ENCODE assay signal across 8 mouse cellular contexts in genomic region chr13:54302351-54303070, GRCm38 (mm10).
DNase-seq lines count a peak whose midpoint lies in the region; ATAC-seq and TF ChIP-seq lines count a peak whose summit lies in the region.

No protein-coding gene starts in this region.

- H3K9me3 ChIP-seq in heart, embryonic 12.5 days (replicated peaks) = no peaks in the 10 kb centered on the region
- H3K9me3 ChIP-seq in kidney, embryonic 16.5 days (ENCODE audit: low read length) = no peaks in the 10 kb centered on the region
- no peaks in the 10 kb centered on the region for H3K9me3 ChIP-seq in lung, embryonic 16.5 days (ENCODE audit: control insufficient read depth, low read length)

- H3K4me3 ChIP-seq in C2C12 (ENCODE audit: insufficient read depth, poor library complexity, severe bottlenecking) = peak overlapping the region; percentile 54
- peak overlapping the region; percentile 69 for H3K4me3 ChIP-seq in cortical plate, adult 2 months (ENCODE audit: insufficient read depth, low read length)
- peak overlapping the region; percentile 69 for H3K4me3 ChIP-seq in heart, embryonic 12.5 days
- H3K4me3 ChIP-seq in kidney, embryonic 16.5 days (ENCODE audit: low read length) = peak overlapping the region; percentile 79
- H3K4me3 ChIP-seq in lung, embryonic 16.5 days (ENCODE audit: low read length) = peak overlapping the region; percentile 83

- H3K4me2 ChIP-seq in heart, embryonic 12.5 days = peak overlapping the region; percentile 96
- H3K4me2 ChIP-seq in kidney, embryonic 16.5 days (replicated peaks; ENCODE audit: low read depth, low read length) = peak overlapping the region; percentile 96
- H3K4me2 ChIP-seq in lung, embryonic 16.5 days (ENCODE audit: low read depth, low read length) = peak overlapping the region; percentile 93

- no peak for TF ChIP-seq CTCF in C2C12 (IDR thresholded peaks at IDR 0.05; ENCODE audit: control insufficient read depth, insufficient read depth, insufficient read length)
- no peak for TF ChIP-seq CTCF in Patski (IDR thresholded peaks at IDR 0.05)
- no peak for TF ChIP-seq CTCF in cortical plate, adult 2 months (IDR thresholded peaks at IDR 0.05; ENCODE audit: extremely low read depth, insufficient read depth, low read length)

- no peak for DNase-seq in Patski (ENCODE audit: low read depth, low spot score)
- peak; percentile 66 for DNase-seq in retina, embryonic 14.5 days (ENCODE audit: low spot score)

- in situ Hi-C loops in Patski (cut with MboI; ENCODE audit: low pct_unique_long_range_greater_than_20kb) = loop anchor here (5.0 kb wide), 1 partner anchor 50 kb away; no protein-coding TSS in a partner anchor

- H3K36me3 ChIP-seq in C2C12 (ENCODE audit: control insufficient read depth, insufficient read depth) = no peaks in the 10 kb centered on the region
- H3K36me3 ChIP-seq in heart, embryonic 12.5 days = no peaks in the 10 kb centered on the region
- H3K36me3 ChIP-seq in kidney, embryonic 16.5 days (ENCODE audit: insufficient read depth, low read length) = no peaks in the 10 kb centered on the region
- H3K36me3 ChIP-seq in lung, embryonic 16.5 days (ENCODE audit: control insufficient read depth, insufficient read depth, low read length) = no peaks in the 10 kb centered on the region

- peak overlapping the region; percentile 91 for H3K9ac ChIP-seq in heart, embryonic 12.5 days
- peak overlapping the region; percentile 95 for H3K9ac ChIP-seq in kidney, embryonic 16.5 days (replicated peaks; ENCODE audit: low read length)
- H3K9ac ChIP-seq in lung, embryonic 16.5 days (ENCODE audit: low read length) = peak overlapping the region; percentile 95

- ATAC-seq in Patski = peak; percentile 46
- peak; percentile 68 for ATAC-seq in heart, embryonic 12.5 days (ENCODE audit: insufficient number of reproducible peaks, low FRiP score)
- ATAC-seq in kidney, embryonic 16.5 days (ENCODE audit: low FRiP score, low TSS enrichment) = peak; percentile 69
- ATAC-seq in lung, embryonic 16.5 days (ENCODE audit: low read depth) = peak; percentile 66
- no peak for ATAC-seq in monocyte, adult 5-6 weeks (replicated peaks; ENCODE audit: insufficient number of reproducible peaks, low FRiP score, low TSS enrichment, poor library complexity, severe bottlenecking)

- H3ac ChIP-seq in C2C12 (ENCODE audit: control insufficient read depth, insufficient read length, low read depth) = peak overlapping the region; percentile 94

- no peaks in the 10 kb centered on the region for H3K79me3 ChIP-seq in C2C12 (ENCODE audit: low read depth)

- peak overlapping the region; percentile 99 for H3K27ac ChIP-seq in cortical plate, adult 2 months (ENCODE audit: insufficient read depth, low read length)
- peak overlapping the region; percentile 94 for H3K27ac ChIP-seq in heart, embryonic 12.5 days (ENCODE audit: poor library complexity, severe bottlenecking)
- peak overlapping the region; percentile 99 for H3K27ac ChIP-seq in kidney, embryonic 16.5 days (ENCODE audit: low read length)
- H3K27ac ChIP-seq in lung, embryonic 16.5 days (ENCODE audit: low read length) = peak overlapping the region; percentile 99

- H3K27me3 ChIP-seq in C2C12 (ENCODE audit: control insufficient read depth, insufficient read depth, insufficient read length) = no peaks in the 10 kb centered on the region
- H3K27me3 ChIP-seq in Patski = peaks cover 4% of the 10 kb centered on the region
- H3K27me3 ChIP-seq in heart, embryonic 12.5 days (replicated peaks) = no peaks in the 10 kb centered on the region
- no peaks in the 10 kb centered on the region for H3K27me3 ChIP-seq in kidney, embryonic 16.5 days (ENCODE audit: insufficient read depth, low read length)
- no peaks in the 10 kb centered on the region for H3K27me3 ChIP-seq in lung, embryonic 16.5 days (ENCODE audit: control insufficient read depth, insufficient read depth, low read depth, low read length)

- peak; percentile 19; the same call in 1 of the 2 replicates for TF ChIP-seq POLR2A in cortical plate, adult 2 months (IDR thresholded peaks at IDR 0.05; ENCODE audit: extremely low read depth, insufficient read depth, low read length)

- WGBS in heart, embryonic 12.5 days = under 1% methylated on average over 33 of the region's 58 CpGs
- under 1% methylated on average over 57 of the region's 58 CpGs for WGBS in kidney, embryonic 16.5 days
- under 1% methylated on average over 41 of the region's 58 CpGs for WGBS in lung, embryonic 16.5 days

- H3K4me1 ChIP-seq in cortical plate, adult 2 months (ENCODE audit: control insufficient read depth, insufficient read depth, low read length) = peaks cover 3% of the 10 kb centered on the region; the same call in 1 of the 2 replicates
- H3K4me1 ChIP-seq in heart, embryonic 12.5 days (replicated peaks) = peaks cover 28% of the 10 kb centered on the region
- H3K4me1 ChIP-seq in kidney, embryonic 16.5 days (ENCODE audit: insufficient read depth, low read length) = peaks cover 17% of the 10 kb centered on the region
- peaks cover 19% of the 10 kb centered on the region for H3K4me1 ChIP-seq in lung, embryonic 16.5 days (replicated peaks; ENCODE audit: control insufficient read depth, insufficient read depth, low read length)

- POLR2A ChIA-PET in Patski (lab: Charles Lee) = interaction anchor here (1.1 to 1.5 kb wide), 6 partner anchors 8 to 69 kb away, joined by 3 to 5 read pairs (median 4); partner anchors contain the start of gene Cplx2

- H3K79me2 ChIP-seq in C2C12 (ENCODE audit: control insufficient read depth, insufficient read depth) = peaks cover 10% of the 10 kb centered on the region

- CTCF ChIA-PET in Patski (lab: Charles Lee) = interaction anchor here (1.1 to 1.7 kb wide), 2 partner anchors 38 to 55 kb away, joined by 3 to 7 read pairs; no protein-coding TSS in a partner anchor

TF ChIP-seq in C2C12, 6 proteins besides CTCF, POLR2A, EP300 and RAD21:
- TF ChIP-seq FOSL1 (IDR thresholded peaks at IDR 0.05; ENCODE audit: insufficient read depth, low read length, poor library complexity, severe bottlenecking) (no peak), MYOG (IDR thresholded peaks at IDR 0.05; ENCODE audit: control insufficient read depth, extremely low read depth, insufficient read length) (no peak), MYOD1 (IDR thresholded peaks at IDR 0.05; ENCODE audit: control insufficient read depth, insufficient read length, low read depth) (no peak), USF1 (IDR thresholded peaks at IDR 0.05; ENCODE audit: low read depth) (no peak)
TF ChIP-seq in C2C12: peak in this region for 0.
